Mouse (Mus musculus): ENCODE data around the gene Mllt6. TPM values are rescaled to one million over a fixed set of nuclear protein-coding genes. Genes with fewer than 3 reads are reported as not detected.
A peak's percentile ranks its signal among the peaks of the same experiment; 100 is the strongest.

The Mllt6 gene
- polyA plus RNA-seq, 1 experiment from 2014 or later, result 4.3 TPM

GRCm38 (mm10) chr11:97669268-97669667 lies 6.1 kb downstream of the Mllt6 start:
- H3K27me3 ChIP-seq (ENCODE audit: control insufficient read depth, insufficient read depth, low read length), result no peaks in the 10 kb centered on the region
- no peak overlapping the region for H3K4me2 ChIP-seq
- no peak overlapping the region for H3K4me3 ChIP-seq (ENCODE audit: low read depth, low read length)
- DNase-seq (ENCODE audit: low spot score, missing footprints) (no peak), ATAC-seq (ENCODE audit: low FRiP score) (no peak)
- WGBS, result 51% methylated on average over 15 of the region's 15 CpGs
- H3K9ac ChIP-seq (ENCODE audit: low read length), result peak overlapping the region; percentile 16; the same call in 1 of the 2 replicates
- H3K36me3 ChIP-seq (ENCODE audit: control insufficient read depth, insufficient read depth, low read length), result peaks cover 28% of the 10 kb centered on the region
- H3K4me1 ChIP-seq (ENCODE audit: control insufficient read depth, insufficient read depth, low read length), result peaks cover 17% of the 10 kb centered on the region
- no peak overlapping the region for H3K27ac ChIP-seq (ENCODE audit: low read depth, low read length)
- H3K9me3 ChIP-seq (ENCODE audit: control insufficient read depth, low read length), result no peaks in the 10 kb centered on the region

- ATAC-seq (ENCODE audit: low FRiP score) (no peak), DNase-seq (ENCODE audit: low spot score, missing footprints) (no peak)
- Histone ChIP-seq H3K4me3 (ENCODE audit: low read depth, low read length) (no peak overlapping the region), H3K9me3 (ENCODE audit: control insufficient read depth, low read length) (no peaks in the 10 kb centered on the region), H3K36me3 (ENCODE audit: control insufficient read depth, insufficient read depth, low read length) (peaks cover 28% of the 10 kb centered on the region), H3K27me3 (ENCODE audit: control insufficient read depth, insufficient read depth, low read length) (no peaks in the 10 kb centered on the region), H3K9ac (ENCODE audit: low read length) (no peak overlapping the region), H3K4me1 (ENCODE audit: control insufficient read depth, insufficient read depth, low read length) (peaks cover 11% of the 10 kb centered on the region), H3K4me2 (no peak overlapping the region), H3K27ac (ENCODE audit: low read depth, low read length) (no peak overlapping the region)
- 35% methylated on average over 6 of the region's 6 CpGs for WGBS
Observed at GRCm38 (mm10) chr11:97669829-97670228, 6.6 kb downstream of the Mllt6 start.

- ATAC-seq (ENCODE audit: low FRiP score) (no peak), DNase-seq (ENCODE audit: low spot score, missing footprints) (no peak)
- peaks cover 28% of the 10 kb centered on the region for H3K36me3 ChIP-seq (ENCODE audit: control insufficient read depth, insufficient read depth, low read length)
- H3K9me3 ChIP-seq (ENCODE audit: control insufficient read depth, low read length), result no peaks in the 10 kb centered on the region
- H3K27me3 ChIP-seq (ENCODE audit: control insufficient read depth, insufficient read depth, low read length), result no peaks in the 10 kb centered on the region
- no peak overlapping the region for H3K9ac ChIP-seq (ENCODE audit: low read length)
- H3K4me2 ChIP-seq, result no peak overlapping the region
- peaks cover 7% of the 10 kb centered on the region for H3K4me1 ChIP-seq (ENCODE audit: control insufficient read depth, insufficient read depth, low read length)
- 61% methylated on average over 13 of the region's 13 CpGs for WGBS
- H3K27ac ChIP-seq (ENCODE audit: low read depth, low read length), result no peak overlapping the region
- H3K4me3 ChIP-seq (ENCODE audit: low read depth, low read length), result no peak overlapping the region
Observed at GRCm38 (mm10) chr11:97670234-97671176, 7.3 kb downstream of the Mllt6 start.

GRCm38 (mm10) chr11:97671177-97671527 lies 7.9 kb downstream of the Mllt6 start:
- H3K4me2 ChIP-seq, result no peak overlapping the region
- peaks cover 25% of the 10 kb centered on the region for H3K36me3 ChIP-seq (ENCODE audit: control insufficient read depth, insufficient read depth, low read length)
- no peaks in the 10 kb centered on the region for H3K27me3 ChIP-seq (ENCODE audit: control insufficient read depth, insufficient read depth, low read length)
- ATAC-seq (ENCODE audit: low FRiP score) (no peak), DNase-seq (ENCODE audit: low spot score, missing footprints) (no peak)
- WGBS, result 30% methylated on average over 2 of the region's 2 CpGs
- H3K9me3 ChIP-seq (ENCODE audit: control insufficient read depth, low read length), result no peaks in the 10 kb centered on the region
- H3K27ac ChIP-seq (ENCODE audit: low read depth, low read length), result no peak overlapping the region
- H3K4me1 ChIP-seq (ENCODE audit: control insufficient read depth, insufficient read depth, low read length), result peaks cover 12% of the 10 kb centered on the region
- no peak overlapping the region for H3K9ac ChIP-seq (ENCODE audit: low read length)
- no peak overlapping the region for H3K4me3 ChIP-seq (ENCODE audit: low read depth, low read length)

GRCm38 (mm10) chr11:97673148-97673547 lies 9.9 kb downstream of the Mllt6 start:
- DNase-seq (ENCODE audit: low spot score, missing footprints) (no peak), ATAC-seq (ENCODE audit: low FRiP score) (no peak)
- Histone ChIP-seq H3K4me1 (ENCODE audit: control insufficient read depth, insufficient read depth, low read length) (peaks cover 29% of the 10 kb centered on the region), H3K9me3 (ENCODE audit: control insufficient read depth, low read length) (no peaks in the 10 kb centered on the region), H3K4me3 (ENCODE audit: low read depth, low read length) (no peak overlapping the region), H3K4me2 (no peak overlapping the region), H3K27me3 (ENCODE audit: control insufficient read depth, insufficient read depth, low read length) (no peaks in the 10 kb centered on the region), H3K27ac (ENCODE audit: low read depth, low read length) (no peak overlapping the region), H3K9ac (ENCODE audit: low read length) (no peak overlapping the region), H3K36me3 (ENCODE audit: control insufficient read depth, insufficient read depth, low read length) (peaks cover 18% of the 10 kb centered on the region)
- WGBS, result 83% methylated on average over 11 of the region's 11 CpGs

- Histone ChIP-seq H3K27ac (ENCODE audit: low read depth, low read length) (no peak overlapping the region), H3K36me3 (ENCODE audit: control insufficient read depth, insufficient read depth, low read length) (peaks cover 23% of the 10 kb centered on the region), H3K4me2 (no peak overlapping the region), H3K27me3 (ENCODE audit: control insufficient read depth, insufficient read depth, low read length) (no peaks in the 10 kb centered on the region), H3K9me3 (ENCODE audit: control insufficient read depth, low read length) (no peaks in the 10 kb centered on the region), H3K4me3 (ENCODE audit: low read depth, low read length) (no peak overlapping the region), H3K9ac (ENCODE audit: low read length) (no peak overlapping the region), H3K4me1 (ENCODE audit: control insufficient read depth, insufficient read depth, low read length) (peaks cover 24% of the 10 kb centered on the region)
- 82% methylated on average over 14 of the region's 15 CpGs for WGBS
- no peak for DNase-seq (ENCODE audit: low spot score, missing footprints)
- peak; percentile 7; the same call in 1 of the 2 replicates for ATAC-seq (ENCODE audit: low FRiP score)
Observed at GRCm38 (mm10) chr11:97676050-97676754, 13.0 kb downstream of the Mllt6 start.

- Histone ChIP-seq H3K36me3 (ENCODE audit: control insufficient read depth, insufficient read depth, low read length) (peaks cover 23% of the 10 kb centered on the region), H3K9ac (ENCODE audit: low read length) (peak overlapping the region; percentile 4), H3K4me3 (ENCODE audit: low read depth, low read length) (no peak overlapping the region), H3K4me2 (no peak overlapping the region), H3K9me3 (ENCODE audit: control insufficient read depth, low read length) (no peaks in the 10 kb centered on the region), H3K27ac (ENCODE audit: low read depth, low read length) (0 out of 2 replicates have a peak overlapping the region, but pooled peaks have one; percentile 36), H3K4me1 (ENCODE audit: control insufficient read depth, insufficient read depth, low read length) (peaks cover 24% of the 10 kb centered on the region), H3K27me3 (ENCODE audit: control insufficient read depth, insufficient read depth, low read length) (no peaks in the 10 kb centered on the region)
- WGBS, result 36% methylated on average over 15 of the region's 15 CpGs
- ATAC-seq (ENCODE audit: low FRiP score) (no peak), DNase-seq (ENCODE audit: low spot score, missing footprints) (no peak)
Observed at GRCm38 (mm10) chr11:97677381-97677780, 14.2 kb downstream of the Mllt6 start.

- H3K36me3 ChIP-seq (ENCODE audit: control insufficient read depth, insufficient read depth, low read length), result peaks cover 23% of the 10 kb centered on the region
- no peak overlapping the region for H3K4me3 ChIP-seq (ENCODE audit: low read depth, low read length)
- H3K4me2 ChIP-seq, result no peak overlapping the region
- peaks cover 24% of the 10 kb centered on the region for H3K4me1 ChIP-seq (ENCODE audit: control insufficient read depth, insufficient read depth, low read length)
- DNase-seq (ENCODE audit: low spot score, missing footprints) (no peak), ATAC-seq (ENCODE audit: low FRiP score) (peak; percentile 55; the same call in 1 of the 2 replicates)
- 0 out of 2 replicates have a peak overlapping the region, but pooled peaks have one; percentile 36 for H3K27ac ChIP-seq (ENCODE audit: low read depth, low read length)
- no peaks in the 10 kb centered on the region for H3K9me3 ChIP-seq (ENCODE audit: control insufficient read depth, low read length)
- peak overlapping the region; percentile 30; the same call in 1 of the 2 replicates for H3K9ac ChIP-seq (ENCODE audit: low read length)
- WGBS, result 28% methylated on average over 8 of the region's 8 CpGs
- no peaks in the 10 kb centered on the region for H3K27me3 ChIP-seq (ENCODE audit: control insufficient read depth, insufficient read depth, low read length)
Observed at GRCm38 (mm10) chr11:97677842-97678241, 14.6 kb downstream of the Mllt6 start.

- no peak overlapping the region for H3K4me3 ChIP-seq (ENCODE audit: low read depth, low read length)
- ATAC-seq (ENCODE audit: low FRiP score), result no peak; the same call in 1 of the 2 replicates
- WGBS, result 62% methylated on average over 15 of the region's 15 CpGs
Observed at GRCm38 (mm10) chr11:97678301-97678700, 15.1 kb downstream of the Mllt6 start.

More at GRCm38 (mm10) chr11:97678301-97678700, 15.1 kb downstream of the Mllt6 start:
- DNase-seq (ENCODE audit: low spot score, missing footprints), result no peak
- Histone ChIP-seq H3K4me1 (ENCODE audit: control insufficient read depth, insufficient read depth, low read length) (peaks cover 24% of the 10 kb centered on the region), H3K4me2 (no peak overlapping the region), H3K9ac (ENCODE audit: low read length) (peak overlapping the region; percentile 30; the same call in 1 of the 2 replicates), H3K27me3 (ENCODE audit: control insufficient read depth, insufficient read depth, low read length) (no peaks in the 10 kb centered on the region), H3K9me3 (ENCODE audit: control insufficient read depth, low read length) (no peaks in the 10 kb centered on the region), H3K36me3 (ENCODE audit: control insufficient read depth, insufficient read depth, low read length) (peaks cover 20% of the 10 kb centered on the region), H3K27ac (ENCODE audit: low read depth, low read length) (no peak overlapping the region)

Data from midbrain, embryonic 11.5 days (tissue).